Mouse (Mus musculus) midbrain, postnatal 0 days (tissue): Measurements from ENCODE around the gene Prp2. TPM values are rescaled to one million over a fixed set of nuclear protein-coding genes. Genes with fewer than 3 reads are reported as not detected.
A peak's percentile ranks its signal among the peaks of the same experiment; 100 is the strongest.
"Not testable (repeated sequence)": the region's sequence is repeated elsewhere in the genome, so short reads cannot be mapped to it uniquely, and the experiment has no call there.

Experiments used
- ATAC-seq: fragments of 200-750 bp; cut with Nextera tagmentation; 2 replicates; pipeline ENCODE4 v1.8.0; 2017; ENCODE audit warnings: moderate number of reproducible peaks, mild to moderate bottlenecking, moderate TSS enrichment, moderate library complexity; ENCODE audit not compliant: low FRiP score
- DNase-seq: peaks from one replicate; pipeline ENCODE4 v3.0.0-alpha.2; 2015; ENCODE audit warnings: low spot score
- H3K27ac ChIP-seq: fragments of 300-500 bp; sonication (generic); 2 replicates; pipeline ENCODE4 v1.5.1; 2014; ENCODE audit warnings: low read depth, mild to moderate bottlenecking, low read length, mixed read lengths
- H3K27me3 ChIP-seq: fragments of 300-500 bp; sonication (generic); 2 replicates; pipeline ENCODE4 v1.6.1; 2014; ENCODE audit warnings: low read length, control low read depth, mixed read lengths; ENCODE audit not compliant: insufficient read depth
- H3K36me3 ChIP-seq: fragments of 300-500 bp; sonication (generic); 2 replicates; pipeline ENCODE4 v1.6.1; 2014; ENCODE audit warnings: low read length, control low read depth, mixed read lengths; ENCODE audit not compliant: insufficient read depth
- H3K4me1 ChIP-seq: fragments of 300-500 bp; sonication (generic); 2 replicates; pipeline ENCODE4 v1.6.1; 2014; ENCODE audit warnings: mild to moderate bottlenecking, control low read depth, antibody characterized with exemption, low read length, mixed read lengths; ENCODE audit not compliant: insufficient read depth
- H3K4me2 ChIP-seq: fragments of 300-500 bp; sonication (generic); 2 replicates; pipeline ENCODE4 v1.6.1; 2014; ENCODE audit warnings: low read depth, mild to moderate bottlenecking, low read length, mixed read lengths; ENCODE audit not compliant: poor library complexity, severe bottlenecking
- H3K4me3 ChIP-seq: fragments of 300-500 bp; sonication (generic); 2 replicates; pipeline ENCODE4 v1.5.1; 2014; ENCODE audit warnings: low read depth, mild to moderate bottlenecking, low read length, moderate library complexity
- H3K9ac ChIP-seq: fragments of 300-500 bp; sonication (generic); replicated peaks from 2 replicates; pipeline ENCODE4 v1.6.1; 2014; ENCODE audit warnings: mild to moderate bottlenecking, low read length, moderate library complexity, mixed read lengths; ENCODE audit not compliant: poor library complexity, severe bottlenecking
- H3K9me3 ChIP-seq: fragments of 300-500 bp; sonication (generic); 2 replicates; pipeline ENCODE4 v1.6.1; 2016; ENCODE audit warnings: low read length, control low read depth
- CTCF ChIP-seq: IDR thresholded peaks from 2 replicates; pipeline ENCODE4 v1.5.1; 2016; ENCODE audit warnings: antibody characterized with exemption, mild to moderate bottlenecking
- WGBS: fragments of 180-500 bp; shearing (Covaris S2); extraction: QIAGEN DNeasy Blood & Tissue Kit; methylation state at CpG from one replicate; pipeline ENCODE4 v1.1.7; 2014; 5-methylcytosine and 5-hydroxymethylcytosine counted together
- polyA plus RNA-seq: library from polyadenylated mRNA; unstranded; fragments of >200 nt; fragmentation: Nextera tagmentation; extraction: Ambion mirVana; gene quantifications from 2 replicates; pipeline ENCODE4 v1.2.1, GENCODE M21; 2015
- total RNA-seq: library from RNA; depleted of rRNA; stranded (reverse); fragments of >200 nt; gene quantifications from 2 replicates; pipeline ENCODE4 v1.2.3, GENCODE M21; 2014; rRNA removed

Gene Prp2
- total RNA-seq (not detected in 2 replicates), polyA plus RNA-seq (not detected in 2 replicates)

DNA sequence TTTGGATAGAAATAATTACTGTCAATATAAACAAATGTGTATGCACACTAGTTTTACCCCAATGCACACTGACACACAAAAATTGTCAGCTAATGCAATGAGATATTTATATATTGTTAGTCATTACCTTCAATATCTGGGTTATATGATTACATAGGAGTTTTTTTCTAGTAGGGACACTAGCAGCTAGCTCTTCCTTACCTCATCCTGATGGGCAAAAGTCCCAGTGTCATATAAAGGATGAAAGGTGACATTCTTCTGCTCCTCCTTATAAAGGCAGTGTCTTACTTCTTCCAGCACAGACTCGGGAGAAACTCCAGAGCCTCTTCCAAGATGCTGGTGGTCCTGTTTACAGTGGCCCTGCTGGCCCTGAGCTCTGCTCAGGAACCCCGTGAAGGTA lies at the start of gene Prp2:
Prp2 (plus strand) TSS at position 301 of the 400 bp plus-strand sequence.
- H3K9me3 ChIP-seq, ATAC-seq: not testable (repeated sequence)

DNA sequence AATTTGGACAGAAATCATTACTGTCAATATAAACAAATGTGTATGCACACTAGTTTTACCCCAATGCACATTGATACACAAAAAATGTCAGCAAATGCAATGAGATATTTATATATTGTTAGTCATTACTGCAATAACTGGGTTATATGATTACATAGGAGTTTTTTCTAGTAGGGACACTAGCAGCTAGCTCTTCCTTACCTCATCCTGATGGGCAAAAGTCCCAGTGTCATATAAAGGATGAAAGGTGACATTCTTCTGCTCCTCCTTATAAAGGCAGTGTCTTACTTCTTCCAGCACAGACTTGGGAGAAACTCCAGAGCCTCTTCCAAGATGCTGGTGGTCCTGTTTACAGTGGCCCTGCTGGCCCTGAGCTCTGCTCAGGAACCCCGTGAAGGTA lies 26.2 kb upstream of the Prp2 start, which contains the start of gene Prh1:
Prh1 (plus strand) TSS at position 301 of the 400 bp plus-strand sequence.
- not testable (repeated sequence) for H3K27ac ChIP-seq, H3K4me3 ChIP-seq, H3K4me1 ChIP-seq, H3K9ac ChIP-seq, H3K4me2 ChIP-seq, DNase-seq, ATAC-seq, H3K36me3 ChIP-seq, H3K27me3 ChIP-seq, H3K9me3 ChIP-seq
- 83% methylated on average over 1 of the region's 1 CpGs for WGBS

More for the DNA sequence above, at the start of gene Prp2:
- not testable (repeated sequence) for H3K4me2 ChIP-seq, H3K9ac ChIP-seq, H3K27ac ChIP-seq, H3K4me3 ChIP-seq, H3K27me3 ChIP-seq, H3K36me3 ChIP-seq, H3K4me1 ChIP-seq, DNase-seq
- WGBS: 70% methylated on average over 2 of the region's 2 CpGs

DNA sequence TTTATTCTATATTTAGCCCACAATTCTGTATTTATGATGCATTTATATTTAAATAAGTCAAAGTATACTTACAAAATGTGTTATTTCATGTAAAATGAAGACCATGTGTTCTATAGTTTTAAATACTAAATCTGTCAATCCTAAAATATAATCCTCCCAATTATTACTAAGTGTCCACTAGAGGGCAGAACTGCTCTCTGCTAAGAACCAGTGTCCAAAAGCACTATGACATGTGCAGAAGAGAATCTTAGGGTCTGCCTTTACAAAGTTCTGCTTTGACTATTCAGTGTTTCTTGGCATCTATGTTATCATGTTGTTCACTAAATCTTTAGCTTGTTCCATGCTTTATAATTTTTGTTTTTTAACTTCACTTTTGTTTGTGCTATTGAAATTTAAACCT lies 53.7 kb downstream of the Prp2 start:
- H3K4me3 ChIP-seq: no peak overlapping the region
- ATAC-seq (no peak), DNase-seq (peak; percentile 56)
- H3K36me3 ChIP-seq: no peaks in the 10 kb centered on the region
- TF ChIP-seq CTCF: peak; percentile 73
- H3K9ac ChIP-seq: no peak overlapping the region
- H3K4me2 ChIP-seq: no peak overlapping the region
- H3K4me1 ChIP-seq: no peaks in the 10 kb centered on the region
- no peak overlapping the region for H3K27ac ChIP-seq
- H3K9me3 ChIP-seq: peaks cover 5% of the 10 kb centered on the region; the same call in 1 of the 2 replicates
- no peaks in the 10 kb centered on the region for H3K27me3 ChIP-seq

Other genes starting within 250 kb of the Prp2 start
- not detected in 2 replicates for gene Gm8882, start 231.8 kb upstream of the Prp2 start, total RNA-seq
- not detected in 2 replicates for gene Gm8882, start 231.8 kb upstream of the Prp2 start, polyA plus RNA-seq
- gene Prh1, start 26.1 kb upstream of the Prp2 start, total RNA-seq: not detected in 2 replicates
- not detected in 2 replicates for gene Prh1, start 26.1 kb upstream of the Prp2 start, polyA plus RNA-seq
- not detected in 2 replicates for gene A630073D07Rik, start 55.6 kb downstream of the Prp2 start, total RNA-seq
- gene A630073D07Rik, start 55.6 kb downstream of the Prp2 start, polyA plus RNA-seq: not detected in 2 replicates
- not detected in 2 replicates for gene Tas2r120, start 61.0 kb downstream of the Prp2 start, total RNA-seq
- not detected in 2 replicates for gene Tas2r120, start 61.0 kb downstream of the Prp2 start, polyA plus RNA-seq
- gene Tas2r121, start 105.1 kb downstream of the Prp2 start, total RNA-seq: not detected in 2 replicates
- not detected in 2 replicates for gene Tas2r121, start 105.1 kb downstream of the Prp2 start, polyA plus RNA-seq
- gene Tas2r122, start 116.0 kb downstream of the Prp2 start, total RNA-seq: not detected in 2 replicates
- not detected in 2 replicates for gene Tas2r122, start 116.0 kb downstream of the Prp2 start, polyA plus RNA-seq
- gene Tas2r115, start 142.1 kb downstream of the Prp2 start, total RNA-seq: not detected in 2 replicates
- not detected in 2 replicates for gene Tas2r115, start 142.1 kb downstream of the Prp2 start, polyA plus RNA-seq
- not detected in 2 replicates for gene Tas2r124, start 158.8 kb downstream of the Prp2 start, total RNA-seq
- gene Tas2r124, start 158.8 kb downstream of the Prp2 start, polyA plus RNA-seq: not detected in 2 replicates
- not detected in 2 replicates for gene Tas2r102, start 166.2 kb downstream of the Prp2 start, total RNA-seq
- gene Tas2r102, start 166.2 kb downstream of the Prp2 start, polyA plus RNA-seq: not detected in 2 replicates
- gene Tas2r136, start 182.2 kb downstream of the Prp2 start, total RNA-seq: not detected in 2 replicates
- gene Tas2r136, start 182.2 kb downstream of the Prp2 start, polyA plus RNA-seq: not detected in 2 replicates
- not detected in 2 replicates for gene Tas2r117, start 206.9 kb downstream of the Prp2 start, total RNA-seq
- gene Tas2r117, start 206.9 kb downstream of the Prp2 start, polyA plus RNA-seq: not detected in 2 replicates